Mouse (Mus musculus) embryonic fibroblast, embryonic 13.5 days (primary cell): ENCODE data around the gene Rpl23a. TPM values are rescaled to one million over a fixed set of nuclear protein-coding genes. Genes with fewer than 3 reads are reported as not detected.

Experiments used
- H3K27ac ChIP-seq: 2 replicates; pipeline ENCODE4 v1.5.1; 2012; ENCODE audit warnings: low read length, control low read depth, inconsistent platforms; ENCODE audit not compliant: insufficient read depth
- H3K4me1 ChIP-seq: 2 replicates; pipeline ENCODE4 v1.6.1; 2011; ENCODE audit warnings: low read length; ENCODE audit not compliant: control insufficient read depth, insufficient read depth
- H3K4me3 ChIP-seq: 2 replicates; pipeline ENCODE4 v1.5.1; 2011; ENCODE audit warnings: mild to moderate bottlenecking, control low read depth, low read length; ENCODE audit not compliant: insufficient read depth
- CTCF ChIP-seq: IDR thresholded peaks from 2 replicates; pipeline ENCODE4 v1.5.1; 2011; ENCODE audit warnings: mild to moderate bottlenecking, control low read depth, low read length, moderate library complexity, borderline replicate concordance; ENCODE audit not compliant: insufficient read depth
- POLR2A ChIP-seq: IDR thresholded peaks from 2 replicates; pipeline ENCODE4 v1.6.1; 2011; ENCODE audit warnings: low read depth, mild to moderate bottlenecking, control low read depth, low read length, moderate library complexity
- polyA plus RNA-seq: library from polyadenylated mRNA; stranded (reverse); fragments of >200 nt; gene quantifications from 2 replicates; pipeline ENCODE4 v1.2.4, GENCODE M21; 2011; ENCODE audit warnings: low read depth; ENCODE audit not compliant: missing spikeins, insufficient read length

Gene Rpl23a
- polyA plus RNA-seq, 1 experiment, result 2,276 TPM

DNA sequence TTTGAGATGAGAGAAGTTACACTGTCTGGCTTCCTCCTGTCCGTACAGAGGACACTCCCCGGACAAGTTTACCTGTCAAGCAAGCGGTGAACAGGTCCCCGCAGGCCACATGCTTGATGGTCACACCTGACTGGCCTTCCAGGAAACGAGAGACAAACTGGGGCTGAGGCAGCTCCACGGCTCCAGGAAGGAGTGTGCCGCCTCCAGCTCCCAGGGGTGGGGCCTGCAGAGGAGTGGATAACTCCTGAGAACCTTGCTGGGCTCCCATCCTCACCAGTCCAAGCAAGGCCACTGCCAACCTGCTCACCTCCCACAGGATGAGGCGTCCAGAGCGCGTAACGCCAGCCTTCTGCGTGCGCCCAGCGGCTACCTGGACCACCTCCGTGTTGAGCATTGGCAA is 13.1 kb downstream of the Rpl23a start:
- no peak overlapping the region for H3K27ac ChIP-seq
- peaks cover 5% of the 10 kb centered on the region for H3K4me1 ChIP-seq
- TF ChIP-seq CTCF, result no peak
- H3K4me3 ChIP-seq, result no peak overlapping the region

DNA sequence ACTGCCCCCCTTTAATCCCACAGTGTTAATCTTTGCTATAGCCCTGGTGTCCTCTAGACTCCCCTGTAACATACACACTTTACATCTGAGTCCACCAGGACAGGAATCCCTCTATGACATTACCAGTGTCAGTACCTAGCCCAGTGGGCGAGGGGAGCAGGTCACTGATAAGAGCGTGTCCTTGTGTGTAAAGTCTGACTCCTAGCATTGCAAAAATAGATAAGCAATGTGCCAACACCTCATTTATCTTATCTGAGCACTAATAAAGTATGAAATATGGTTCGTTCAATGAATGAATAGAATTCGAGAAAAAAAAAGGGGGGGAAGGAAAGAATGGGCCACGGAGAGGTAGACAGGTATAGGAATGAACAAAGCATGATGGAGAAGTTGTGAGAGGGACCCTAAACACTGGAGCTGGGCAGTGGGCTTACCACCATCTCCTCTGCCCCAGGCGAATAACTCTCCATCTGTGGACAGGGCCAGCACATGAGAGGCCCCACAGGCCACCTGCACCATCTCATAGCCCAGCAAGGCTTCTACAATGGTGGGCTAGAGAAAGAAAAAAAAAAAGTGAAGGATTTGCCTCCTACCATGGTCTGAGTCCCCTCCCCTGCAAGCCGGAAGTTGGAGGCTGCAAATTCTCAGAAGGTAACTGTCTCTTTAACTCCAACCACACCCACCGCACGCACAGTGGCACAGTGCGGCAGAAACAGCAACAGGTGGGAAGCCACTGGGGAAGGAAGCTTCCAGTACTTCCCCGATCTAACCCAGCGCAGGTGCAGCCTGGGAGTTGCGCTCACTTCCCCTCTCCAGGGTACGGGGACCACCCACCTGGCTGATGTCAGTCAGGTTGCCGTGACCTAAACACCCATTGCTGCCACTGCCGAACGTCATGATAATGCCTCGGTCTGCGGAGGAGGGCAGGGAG is 14.6 kb downstream of the Rpl23a start:
- Histone ChIP-seq H3K4me1 (peaks cover 5% of the 10 kb centered on the region), H3K27ac (no peak overlapping the region), H3K4me3 (no peak overlapping the region)
- no peak for TF ChIP-seq POLR2A
- TF ChIP-seq CTCF, result no peak

DNA sequence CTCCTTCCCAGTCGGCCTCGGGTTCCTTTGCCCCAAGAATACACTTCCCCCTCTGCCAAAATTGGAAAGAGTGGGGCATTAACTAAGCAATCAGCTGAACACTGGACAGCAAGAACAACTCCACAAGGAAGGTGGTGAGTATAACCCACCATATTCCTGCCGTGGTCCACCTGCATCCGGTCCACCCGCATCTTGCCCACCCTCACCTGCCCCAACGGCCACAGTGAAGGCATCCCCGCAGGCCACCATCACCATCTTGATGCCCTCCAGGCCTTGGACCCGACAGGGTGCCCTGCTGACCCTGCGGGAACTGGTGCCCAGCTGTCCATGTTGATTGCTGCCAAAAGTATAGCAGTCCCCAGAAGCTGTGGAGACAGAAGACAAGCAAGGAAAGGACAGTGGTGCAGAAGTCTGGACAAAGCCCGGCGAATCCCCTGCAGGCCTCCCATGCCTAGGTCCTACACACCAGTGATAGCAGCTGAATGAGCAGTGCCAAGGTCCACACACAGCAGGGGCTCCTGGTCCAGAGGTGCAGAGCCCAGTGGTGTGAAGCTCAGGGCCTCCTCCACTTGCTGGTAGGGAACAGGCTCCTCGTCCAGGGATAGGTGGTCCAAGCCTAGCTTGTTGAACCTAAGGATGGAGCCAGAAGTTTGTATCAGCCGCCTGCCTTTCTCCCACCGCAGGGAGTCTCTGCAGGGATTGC is 16.0 kb downstream of the Rpl23a start:
- H3K27ac ChIP-seq, result 0 out of 2 replicates have a peak overlapping the region, but pooled peaks have one; percentile 99
- H3K4me3 ChIP-seq, result no peak overlapping the region
- TF ChIP-seq CTCF (no peak), POLR2A (no peak)
- H3K4me1 ChIP-seq, result peaks cover 10% of the 10 kb centered on the region

DNA sequence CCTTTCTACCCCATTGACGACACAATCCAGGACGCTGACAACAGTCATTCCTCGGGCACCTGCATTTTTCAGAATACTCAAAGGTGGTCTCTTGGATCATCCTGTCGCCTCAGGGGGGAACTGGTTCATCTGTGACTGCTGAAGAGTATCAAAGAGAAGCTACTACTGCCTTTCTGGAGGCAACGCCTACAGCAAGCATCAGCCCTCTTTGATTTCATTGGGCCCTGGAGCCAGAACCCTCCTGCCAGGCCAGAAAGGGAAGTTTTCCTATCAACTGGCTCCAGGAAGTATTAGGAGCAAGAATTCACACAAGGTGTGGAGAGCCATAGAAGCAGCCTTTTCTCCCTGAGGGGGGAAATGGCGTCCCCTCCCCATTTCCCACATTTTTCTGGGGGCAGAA is 16.7 kb downstream of the Rpl23a start:
- TF ChIP-seq POLR2A (no peak; the same call in 1 of the 2 replicates), CTCF (no peak)
- H3K4me3 ChIP-seq, result no peak overlapping the region
- H3K27ac ChIP-seq, result peak overlapping the region; percentile 99
- peaks cover 14% of the 10 kb centered on the region for H3K4me1 ChIP-seq

DNA sequence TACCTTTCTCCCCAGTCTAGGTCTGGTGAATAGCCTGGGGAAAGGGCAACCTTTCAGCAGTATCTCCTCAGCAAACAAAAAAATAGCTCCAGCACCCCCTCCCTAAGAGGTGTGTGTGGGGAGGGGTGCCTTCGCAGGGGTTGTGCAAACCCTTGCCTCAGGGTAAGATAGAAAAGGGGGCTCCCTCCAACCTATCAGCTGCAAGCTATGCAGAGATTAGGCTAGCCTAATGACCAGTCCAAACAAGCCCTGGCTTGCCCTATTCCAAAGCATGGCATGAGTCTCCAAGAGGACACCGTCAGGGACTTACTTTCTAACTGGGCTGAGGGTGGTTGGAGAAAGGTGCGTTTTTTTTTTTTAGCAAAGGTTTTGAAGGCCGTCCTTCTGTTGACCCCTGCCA is 17.2 kb downstream of the Rpl23a start:
- TF ChIP-seq POLR2A (peak; percentile 24), CTCF (no peak)
- Histone ChIP-seq H3K27ac (peak overlapping the region; percentile 99), H3K4me3 (no peak overlapping the region), H3K4me1 (peaks cover 14% of the 10 kb centered on the region)

DNA sequence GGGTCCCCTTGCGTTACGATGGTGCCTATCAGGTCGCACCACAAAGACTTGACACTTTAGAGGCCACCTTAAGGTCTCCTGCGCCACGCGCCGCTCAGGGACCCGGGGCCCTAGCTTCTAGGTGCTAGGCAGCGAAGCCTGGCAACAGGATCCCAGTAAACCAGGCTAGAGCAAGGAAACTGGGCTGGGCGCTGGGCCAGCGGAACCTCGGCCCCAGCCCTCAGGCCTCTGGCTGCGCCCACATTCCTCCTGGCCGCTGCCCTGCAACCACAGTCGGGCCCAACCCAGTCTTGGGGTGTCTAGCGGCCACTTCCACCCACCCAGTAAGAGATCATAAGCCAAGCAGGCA is 17.6 kb downstream of the Rpl23a start:
- peak overlapping the region; percentile 99 for H3K27ac ChIP-seq
- TF ChIP-seq POLR2A (peak; percentile 37; the same call in 1 of the 2 replicates), CTCF (no peak)
- H3K4me3 ChIP-seq, result peak overlapping the region; percentile 32
- peaks cover 14% of the 10 kb centered on the region for H3K4me1 ChIP-seq

DNA sequence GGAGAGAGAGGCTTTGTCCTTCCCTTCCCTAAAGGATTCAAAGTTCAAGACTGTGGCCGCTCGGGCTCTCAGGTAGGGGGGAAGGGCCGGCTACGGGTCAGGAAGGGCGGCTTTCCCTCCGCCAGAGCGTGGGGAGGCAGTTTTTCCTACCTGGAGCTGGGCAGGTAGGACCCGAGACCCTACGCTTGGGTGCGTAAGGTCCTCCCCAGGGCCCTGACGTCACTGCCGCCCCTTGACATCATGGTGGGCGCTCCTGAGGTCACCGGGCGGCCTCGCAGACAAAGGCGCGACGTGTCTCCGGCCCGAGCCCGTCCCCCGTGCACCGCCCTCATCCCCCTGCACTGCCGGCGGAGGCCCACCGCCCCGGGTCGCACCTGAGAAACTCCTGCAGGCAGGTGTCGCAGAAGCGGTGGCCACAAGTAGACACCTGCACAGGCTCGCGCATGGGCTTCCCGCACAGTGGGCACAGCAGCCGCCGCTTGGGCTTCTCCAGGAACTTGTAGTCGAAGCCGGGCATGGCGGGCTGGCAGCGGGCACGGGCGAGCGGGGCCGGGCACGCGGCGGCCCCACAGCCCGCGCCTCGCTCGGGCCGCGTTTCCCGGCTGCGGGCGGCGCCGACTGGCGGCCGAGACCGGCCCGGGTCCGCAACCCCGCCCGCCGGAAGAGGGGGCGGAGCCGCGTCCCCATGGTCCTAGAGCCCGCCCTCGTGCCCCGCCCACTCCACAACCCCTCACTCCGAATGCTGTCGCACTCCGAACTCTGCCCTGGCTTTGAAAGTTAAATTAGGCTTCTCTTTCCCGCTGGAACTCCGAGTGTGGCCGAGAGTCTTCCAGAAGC is 18.2 kb downstream of the Rpl23a start, which contains the start of gene Traf4:
Gene Traf4 (minus strand): TSS at position 666 of the 837 bp plus-strand sequence.
- TF ChIP-seq POLR2A, result peak; percentile 75
- no peak for TF ChIP-seq CTCF
- Histone ChIP-seq H3K27ac (peak within 1 kb of the TSS; percentile 99), H3K4me1 (peaks cover 14% of the 10 kb centered on the region), H3K4me3 (peak within 1 kb of the TSS; percentile 81)

DNA sequence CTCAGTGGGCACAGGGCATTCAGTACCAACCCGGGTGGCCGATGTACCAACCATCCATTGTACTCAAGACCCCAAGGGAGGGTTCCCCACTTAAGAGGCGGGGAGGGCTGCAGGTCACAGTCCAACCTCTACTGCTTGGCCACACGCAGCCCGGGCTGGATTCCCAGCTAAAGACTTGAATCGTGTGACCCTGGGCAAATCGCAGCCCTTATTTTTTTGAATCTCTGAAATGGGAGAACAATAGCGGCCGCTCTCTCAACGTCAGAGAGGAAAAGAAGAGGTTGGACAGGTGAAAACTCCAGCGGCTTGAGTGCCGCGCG is 18.8 kb downstream of the Rpl23a start:
- no peak for TF ChIP-seq POLR2A
- TF ChIP-seq CTCF, result no peak
- peaks cover 14% of the 10 kb centered on the region for H3K4me1 ChIP-seq
- H3K4me3 ChIP-seq, result peak overlapping the region; percentile 81
- H3K27ac ChIP-seq, result peak overlapping the region; percentile 65
